Comparison of ENCODE assay signal across 8 mouse cellular contexts in genomic region chr7:82864991-82865771, GRCm38 (mm10). TPM values are rescaled to one million over a fixed set of nuclear protein-coding genes. Genes with fewer than 3 reads are reported as not detected.
DNase-seq lines count a peak whose midpoint lies in the region; ATAC-seq and TF ChIP-seq lines count a peak whose summit lies in the region.

No protein-coding gene starts in this region.

- peak overlapping the region; percentile 79 for H3K4me2 ChIP-seq in forebrain, embryonic 13.5 days
- H3K4me2 ChIP-seq in midbrain, embryonic 12.5 days (replicated peaks): peak overlapping the region; percentile 67

- no peaks in the 10 kb centered on the region for H3K36me3 ChIP-seq in liver, adult 2 months (ENCODE audit: control insufficient read depth, insufficient read depth, low read length)
- H3K36me3 ChIP-seq in forebrain, embryonic 13.5 days (ENCODE audit: poor library complexity, severe bottlenecking): peaks cover 16% of the 10 kb centered on the region
- H3K36me3 ChIP-seq in midbrain, embryonic 12.5 days: peaks cover 16% of the 10 kb centered on the region

- no peaks in the 10 kb centered on the region for H3K79me2 ChIP-seq in liver, adult 2 months (ENCODE audit: control insufficient read depth, insufficient read depth, low read length)

- ATAC-seq in forebrain, embryonic 13.5 days: no peak
- no peak for ATAC-seq in midbrain, embryonic 12.5 days (ENCODE audit: low FRiP score, low read depth)

- peaks cover 6% of the 10 kb centered on the region; the same call in 1 of the 2 replicates for H3K4me1 ChIP-seq in liver, adult 2 months (ENCODE audit: control insufficient read depth, insufficient read depth, low read length)
- H3K4me1 ChIP-seq in forebrain, embryonic 13.5 days: peaks cover 20% of the 10 kb centered on the region
- peaks cover 27% of the 10 kb centered on the region for H3K4me1 ChIP-seq in midbrain, embryonic 12.5 days

- no peak for DNase-seq in liver, adult 2 months (ENCODE audit: extremely low read depth, low read depth, low spot score)
- DNase-seq in liver: no peak
- DNase-seq in brain, embryonic 18.5 days (ENCODE audit: low read depth, low spot score): peak; percentile 37
- DNase-seq in kidney, postnatal 10 days: peak; percentile 66
- no peak for DNase-seq in urinary bladder, postnatal 25 days (ENCODE audit: low spot score)
- DNase-seq in adrenal gland, postnatal 25 days: no peak

- TF ChIP-seq CTCF in liver, adult 2 months (IDR thresholded peaks at IDR 0.05; ENCODE audit: low read depth, low read length): no peak

- peaks cover 2% of the 10 kb centered on the region; the same call in 1 of the 2 replicates for H3K27me3 ChIP-seq in liver, adult 2 months (ENCODE audit: control insufficient read depth, insufficient read depth, low read length)
- no peaks in the 10 kb centered on the region for H3K27me3 ChIP-seq in forebrain, embryonic 13.5 days
- H3K27me3 ChIP-seq in midbrain, embryonic 12.5 days: no peaks in the 10 kb centered on the region

- no peak overlapping the region for H3K9ac ChIP-seq in liver, adult 2 months (ENCODE audit: low read depth, low read length)
- H3K9ac ChIP-seq in forebrain, embryonic 13.5 days: peak overlapping the region; percentile 95
- peak overlapping the region; percentile 96 for H3K9ac ChIP-seq in midbrain, embryonic 12.5 days (replicated peaks)

- no peak for TF ChIP-seq POLR2A in liver, adult 2 months (IDR thresholded peaks at IDR 0.05; ENCODE audit: extremely low read depth, insufficient read depth, low read length)

- WGBS in liver, adult 2 months: 7% methylated on average over 22 of the region's 22 CpGs
- 2% methylated on average over 22 of the region's 22 CpGs for WGBS in forebrain, embryonic 13.5 days
- WGBS in midbrain, embryonic 12.5 days: under 1% methylated on average over 22 of the region's 22 CpGs

- H3K9me3 ChIP-seq in forebrain, embryonic 13.5 days (replicated peaks): 0 out of 2 replicates have a peak, but pooled peaks cover under 1% of the 10 kb centered on the region
- H3K9me3 ChIP-seq in midbrain, embryonic 12.5 days: no peaks in the 10 kb centered on the region

- H3K27ac ChIP-seq in liver, adult 2 months (replicated peaks; ENCODE audit: insufficient read depth, low read depth, low read length): no peak overlapping the region
- H3K27ac ChIP-seq in forebrain, embryonic 13.5 days: peak overlapping the region; percentile 100
- peak overlapping the region; percentile 99 for H3K27ac ChIP-seq in midbrain, embryonic 12.5 days (replicated peaks)

- H3K4me3 ChIP-seq in liver, adult 2 months (ENCODE audit: insufficient read depth, low read depth, low read length): peak overlapping the region; percentile 83
- H3K4me3 ChIP-seq in forebrain, embryonic 13.5 days: peak overlapping the region; percentile 98
- peak overlapping the region; percentile 91 for H3K4me3 ChIP-seq in midbrain, embryonic 12.5 days

RNA-seq across cellular contexts. Expression of gene Mex3b, which starts 2.0 kb away (rescaled TPM):
- total RNA-seq in liver, adult 2 months (2014; rRNA removed): 0.27 and 0.28 TPM in 2 replicates
- polyA plus RNA-seq in liver, adult 2 months (2012; rRNA removed): 0.56 and 0.70 TPM in 2 replicates
- polyA plus RNA-seq in forebrain, embryonic 13.5 days (2015; fragmentation: Nextera tagmentation; extraction: Ambion mirVana): 42.2 and 45.8 TPM in 2 replicates
- polyA plus RNA-seq in midbrain, embryonic 12.5 days (2016; fragmentation: Nextera tagmentation; extraction: Ambion mirVana): 43.3 and 47.2 TPM in 2 replicates
- 2.1 and 3.2 TPM in 2 replicates for total RNA-seq in adrenal gland, postnatal 25 days (2021)

Comparison
In these comparisons a context has a peak if more than half of its experiments do, and no peak if none do; other contexts are left out.
1. DNase-seq: peak in brain, embryonic 18.5 days (single experiment) and kidney, postnatal 10 days (single experiment); none in liver, adult 2 months (single experiment), liver (single experiment), urinary bladder, postnatal 25 days (single experiment) and adrenal gland, postnatal 25 days (single experiment).
2. RNA of gene Mex3b, which starts 2.0 kb away (polyA plus RNA-seq): 42.2 to 45.8 TPM in forebrain, embryonic 13.5 days and 43.3 to 47.2 TPM in midbrain, embryonic 12.5 days; 0.56 to 0.70 TPM in liver, adult 2 months; every median in the first group is over 10 times any median in the second.
3. Peak in every context shown above with its lines, with median percentiles within 50 percentile points of each other: H3K4me3 ChIP-seq.